Mouse (Mus musculus) lung, embryonic 15.5 days (tissue): Measurements from ENCODE around the gene Cd4. TPM values are rescaled to one million over a fixed set of nuclear protein-coding genes. Genes with fewer than 3 reads are reported as not detected.

Source experiments
- ATAC-seq: fragments of 200-750 bp; cut with Nextera tagmentation; 2 replicates; pipeline ENCODE4 v1.8.0; 2017; ENCODE audit warnings: moderate number of reproducible peaks, borderline replicate concordance; ENCODE audit not compliant: low FRiP score, low TSS enrichment; ENCODE audit errors: extremely low read depth
- H3K27ac ChIP-seq: fragments of 300-500 bp; sonication (generic); 2 replicates; pipeline ENCODE4 v1.5.1; 2015; ENCODE audit warnings: moderate library complexity, mild to moderate bottlenecking, inconsistent platforms
- H3K27me3 ChIP-seq: fragments of 300-500 bp; sonication (generic); 2 replicates; pipeline ENCODE4 v1.6.1; 2015; ENCODE audit warnings: inconsistent platforms
- H3K36me3 ChIP-seq: fragments of 300-500 bp; sonication (generic); 2 replicates; pipeline ENCODE4 v1.6.1; 2015; ENCODE audit warnings: inconsistent platforms
- H3K4me1 ChIP-seq: fragments of 300-500 bp; sonication (generic); 2 replicates; pipeline ENCODE4 v1.6.1; 2015; ENCODE audit warnings: inconsistent platforms
- H3K4me2 ChIP-seq: fragments of 300-500 bp; sonication (generic); 2 replicates; pipeline ENCODE4 v1.6.1; 2015; ENCODE audit warnings: inconsistent platforms, mild to moderate bottlenecking, moderate library complexity
- H3K4me3 ChIP-seq: fragments of 300-500 bp; sonication (generic); 2 replicates; pipeline ENCODE4 v1.5.1; 2015; ENCODE audit warnings: mild to moderate bottlenecking, inconsistent platforms
- H3K9ac ChIP-seq: fragments of 300-500 bp; sonication (generic); 2 replicates; pipeline ENCODE4 v1.6.1; 2015; ENCODE audit warnings: inconsistent platforms
- H3K9me3 ChIP-seq: fragments of 300-500 bp; sonication (generic); 2 replicates; pipeline ENCODE4 v1.6.1; 2016; ENCODE audit warnings: inconsistent platforms
- WGBS: fragments of 180-500 bp; shearing (Covaris S2); methylation state at CpG from one replicate; pipeline ENCODE4 v1.1.7; 2015; 5-methylcytosine and 5-hydroxymethylcytosine counted together
- polyA plus RNA-seq: library from polyadenylated mRNA; unstranded; fragments of >200 nt; fragmentation: Nextera tagmentation; extraction: Ambion mirVana; gene quantifications from 2 replicates; pipeline ENCODE4 v1.2.1, GENCODE M21; 2015

Gene Cd4
- polyA plus RNA-seq, 1 experiment from 2014 or later: 0.26 TPM

DNA sequence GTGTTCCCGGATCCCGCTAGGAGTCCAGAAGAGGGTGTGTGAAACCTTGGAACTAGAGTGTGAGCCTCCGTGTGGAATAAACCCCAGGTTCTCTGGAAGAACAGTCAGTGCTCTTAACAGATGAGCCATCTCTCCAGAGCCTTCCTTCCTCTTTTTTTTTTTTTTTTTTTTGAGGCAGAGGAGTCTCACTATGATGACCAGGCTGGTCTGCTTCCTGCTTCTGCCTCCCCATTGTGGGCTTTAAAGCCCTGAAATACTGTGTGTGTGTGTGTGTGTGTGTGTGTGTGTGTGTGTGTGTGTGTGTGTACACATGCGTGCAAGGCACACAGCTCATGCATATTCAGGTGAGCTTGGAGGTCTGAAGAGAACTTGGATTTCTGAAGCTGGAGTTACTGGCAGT lies 33.5 kb upstream of the Cd4 start:
- ATAC-seq: no peak
- Histone ChIP-seq H3K27ac (peak overlapping the region; percentile 100), H3K4me1 (peaks cover 56% of the 10 kb centered on the region), H3K9ac (no peak overlapping the region), H3K4me2 (no peak overlapping the region), H3K9me3 (no peaks in the 10 kb centered on the region), H3K36me3 (no peaks in the 10 kb centered on the region), H3K4me3 (no peak overlapping the region), H3K27me3 (no peaks in the 10 kb centered on the region)
- 48% methylated on average over 4 of the region's 4 CpGs for WGBS

DNA sequence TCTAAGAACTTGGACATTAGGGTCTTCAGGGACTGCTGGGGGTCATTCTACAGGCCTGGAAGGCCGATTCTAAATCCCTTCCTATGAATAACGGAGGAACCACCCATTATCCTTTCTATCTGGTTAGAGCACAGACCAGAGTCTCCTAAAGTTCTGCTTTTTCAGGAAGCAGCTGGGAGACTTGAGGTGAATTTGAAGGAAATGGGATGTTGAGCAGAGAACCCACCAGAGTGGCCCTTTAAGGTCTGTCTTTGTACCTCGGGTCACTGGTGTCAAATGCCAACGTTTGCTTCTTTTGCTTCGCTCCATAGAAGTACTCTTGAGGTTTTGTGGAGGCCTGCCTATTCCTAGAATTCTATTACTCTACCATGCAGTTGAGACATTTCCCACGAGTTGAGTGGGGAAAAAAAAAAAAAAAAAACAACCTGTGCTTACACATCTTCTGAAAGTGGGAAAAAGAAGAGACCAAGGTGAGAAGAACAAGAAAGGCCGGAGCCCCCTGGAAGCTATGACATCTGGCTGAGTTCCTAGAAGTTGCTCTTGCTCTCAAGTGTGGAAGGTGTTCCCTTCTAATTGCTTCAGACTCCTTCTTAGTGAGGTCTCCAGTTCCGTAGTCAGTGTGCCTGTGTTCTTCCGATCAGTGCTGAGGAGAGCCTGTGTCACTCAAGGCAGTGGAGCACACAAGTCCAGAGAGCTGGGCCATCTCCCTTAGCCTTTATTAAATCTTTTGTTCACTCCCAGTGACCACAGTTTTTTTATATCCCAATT lies 32.5 kb upstream of the Cd4 start:
- Histone ChIP-seq H3K9me3 (no peaks in the 10 kb centered on the region), H3K27me3 (no peaks in the 10 kb centered on the region), H3K36me3 (no peaks in the 10 kb centered on the region), H3K4me1 (peaks cover 55% of the 10 kb centered on the region), H3K27ac (peak overlapping the region; percentile 100), H3K4me3 (peak overlapping the region; percentile 95), H3K9ac (peak overlapping the region; percentile 34), H3K4me2 (peak overlapping the region; percentile 86)
- WGBS: 21% methylated on average over 9 of the region's 9 CpGs
- ATAC-seq: no peak

DNA sequence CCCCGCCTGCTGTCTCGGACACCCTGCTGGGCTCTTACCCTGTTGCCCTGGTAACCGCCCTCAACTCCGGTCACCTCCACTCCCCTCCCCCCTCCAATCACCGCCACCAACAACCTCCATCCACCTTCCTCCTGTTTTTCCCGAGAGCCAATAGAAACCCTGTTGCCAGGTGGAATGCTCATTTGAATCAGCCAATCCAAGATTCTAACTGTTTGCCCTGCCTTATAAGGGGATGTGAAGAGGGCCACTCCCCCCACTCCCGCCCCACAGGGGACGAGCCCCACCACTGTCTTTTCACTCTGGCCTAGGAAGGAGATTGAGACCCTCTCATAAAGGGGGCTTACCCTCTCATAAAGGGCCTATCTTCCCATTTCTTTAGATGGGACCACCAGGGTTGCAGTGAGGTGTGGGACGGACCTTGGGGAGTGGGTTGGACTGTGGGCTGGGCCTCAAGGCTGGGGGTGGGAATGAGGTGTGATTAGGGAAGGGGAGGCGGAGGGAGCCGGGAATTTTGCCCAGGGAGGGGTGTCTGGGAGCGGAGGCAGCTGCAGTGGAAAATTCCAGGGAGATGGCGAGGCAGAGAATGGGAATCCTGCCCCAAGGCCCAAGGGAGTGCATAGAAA lies 31.8 kb upstream of the Cd4 start, which contains the start of gene Ptms:
Ptms (minus strand) TSS at position 409 of the 623 bp plus-strand sequence.
- Histone ChIP-seq H3K4me1 (peaks cover 55% of the 10 kb centered on the region), H3K36me3 (0 out of 2 replicates have a peak, but pooled peaks cover 3% of the 10 kb centered on the region), H3K4me3 (peak within 1 kb of the TSS; percentile 95), H3K9ac (peak within 1 kb of the TSS; percentile 34), H3K27me3 (no peaks in the 10 kb centered on the region), H3K27ac (peak within 1 kb of the TSS; percentile 100), H3K9me3 (no peaks in the 10 kb centered on the region), H3K4me2 (peak within 1 kb of the TSS; percentile 86)
- peak; percentile 85 for ATAC-seq
- under 1% methylated on average over 13 of the region's 13 CpGs for WGBS

DNA sequence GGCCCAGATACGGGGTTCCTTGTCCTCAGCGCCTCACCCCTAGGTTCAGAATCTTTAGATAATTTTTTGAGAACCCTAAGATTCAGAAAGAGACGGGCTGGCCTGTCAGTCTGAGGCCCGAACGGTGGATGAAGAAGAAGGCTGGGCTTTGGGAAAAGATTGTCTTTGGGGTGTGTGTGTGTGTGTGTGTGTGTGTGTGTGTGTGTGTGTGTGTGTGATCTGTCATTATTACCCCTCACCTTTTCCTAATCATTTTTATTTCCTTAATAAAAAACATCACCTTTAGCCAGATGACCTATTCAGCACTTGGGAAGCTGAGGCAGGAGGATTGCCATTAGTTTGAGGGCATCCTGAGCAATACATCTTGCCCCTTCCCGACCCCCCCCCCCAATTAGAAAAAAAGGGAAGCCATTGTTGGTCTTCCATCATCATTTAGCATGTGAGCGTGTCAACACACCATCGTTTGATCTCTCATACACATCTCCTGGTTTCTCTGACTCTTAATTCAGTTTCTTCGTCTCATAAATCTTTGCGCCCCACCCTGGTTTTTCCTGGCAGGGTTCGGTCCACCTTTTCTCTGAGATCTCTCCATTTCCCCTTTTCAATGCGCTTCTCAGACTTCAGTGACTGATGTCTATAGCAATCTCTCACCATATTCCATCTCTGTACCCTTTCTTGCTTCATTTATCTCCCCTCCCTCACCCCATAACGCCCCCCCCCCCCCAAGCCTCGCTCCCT lies 31.0 kb upstream of the Cd4 start:
- WGBS: 19% methylated on average over 13 of the region's 14 CpGs
- H3K9me3 ChIP-seq: no peaks in the 10 kb centered on the region
- peak overlapping the region; percentile 100 for H3K27ac ChIP-seq
- peak overlapping the region; percentile 95 for H3K4me3 ChIP-seq
- H3K27me3 ChIP-seq: no peaks in the 10 kb centered on the region
- peak overlapping the region; percentile 86 for H3K4me2 ChIP-seq
- H3K4me1 ChIP-seq: peaks cover 59% of the 10 kb centered on the region
- H3K9ac ChIP-seq: no peak overlapping the region
- peaks cover 10% of the 10 kb centered on the region for H3K36me3 ChIP-seq
- no peak for ATAC-seq

DNA sequence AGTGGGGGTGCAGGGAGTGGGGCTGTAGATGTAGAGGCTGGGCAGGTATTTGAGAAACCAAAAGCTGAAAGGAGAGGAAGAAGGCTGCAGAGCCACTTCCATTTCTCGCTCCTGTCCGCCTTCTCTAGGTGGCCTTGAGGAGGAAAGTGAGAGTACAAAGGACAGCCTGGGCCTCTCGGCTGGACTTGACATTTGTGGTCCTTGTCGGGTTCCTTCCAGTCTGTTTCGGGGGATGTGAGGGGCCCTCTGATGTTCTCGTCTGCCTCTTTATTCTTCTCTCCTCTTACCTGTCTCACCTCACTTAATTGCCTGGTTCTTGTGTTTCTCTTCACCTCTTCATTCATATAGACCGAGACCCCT lies 30.3 kb upstream of the Cd4 start:
- WGBS: 5% methylated on average over 7 of the region's 7 CpGs
- Histone ChIP-seq H3K4me2 (peak overlapping the region; percentile 86), H3K27me3 (no peaks in the 10 kb centered on the region), H3K4me3 (peak overlapping the region; percentile 95), H3K36me3 (peaks cover 18% of the 10 kb centered on the region), H3K27ac (peak overlapping the region; percentile 100), H3K9me3 (no peaks in the 10 kb centered on the region), H3K4me1 (peaks cover 66% of the 10 kb centered on the region), H3K9ac (peak overlapping the region; percentile 55)
- no peak for ATAC-seq

DNA sequence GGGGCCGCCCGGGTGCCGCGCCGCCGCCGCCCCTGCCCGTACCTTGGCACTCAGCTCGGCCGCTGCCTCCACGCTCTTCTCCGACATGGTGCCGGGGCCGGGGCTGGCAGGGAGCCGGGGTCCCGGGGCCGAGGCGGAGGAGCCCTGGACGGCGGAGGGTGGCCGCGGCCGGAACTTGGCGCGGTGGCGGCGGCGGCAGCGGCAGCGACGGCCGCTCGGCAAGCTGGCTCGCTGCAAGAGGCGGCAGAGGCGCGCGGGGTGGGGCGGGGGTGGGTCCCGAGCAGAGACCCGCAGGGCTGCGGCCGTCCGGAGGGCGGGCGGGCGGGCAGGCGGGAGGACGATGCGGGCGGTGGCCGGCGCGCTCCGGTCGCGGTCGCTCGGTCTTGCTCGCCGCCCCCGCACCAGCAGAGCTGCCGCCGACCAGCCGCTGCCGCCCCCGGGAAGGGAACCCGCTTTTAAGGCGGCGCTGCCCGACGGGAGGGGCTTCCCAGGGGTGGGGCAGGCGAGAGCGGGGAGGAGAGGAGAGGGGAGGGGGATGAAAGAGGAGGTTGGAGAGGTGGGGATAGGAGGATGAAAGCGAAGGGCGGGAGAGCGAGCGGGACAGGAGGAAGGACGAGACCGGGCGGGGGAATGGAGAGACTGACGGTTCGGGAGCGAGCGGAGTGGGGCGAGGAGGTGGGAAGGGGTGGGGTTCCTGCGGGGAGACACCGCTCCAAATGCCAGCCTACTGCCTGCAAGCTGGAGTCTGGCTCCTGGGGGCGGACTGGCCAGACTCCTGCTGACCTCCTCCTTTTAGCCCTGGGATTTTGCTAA lies 29.7 kb upstream of the Cd4 start:
- H3K9ac ChIP-seq: peak overlapping the region; percentile 100
- H3K4me1 ChIP-seq: peaks cover 66% of the 10 kb centered on the region
- peaks cover 23% of the 10 kb centered on the region for H3K36me3 ChIP-seq
- no peaks in the 10 kb centered on the region for H3K9me3 ChIP-seq
- peak; percentile 73 for ATAC-seq
- H3K4me2 ChIP-seq: peak overlapping the region; percentile 86
- H3K27me3 ChIP-seq: no peaks in the 10 kb centered on the region
- peak overlapping the region; percentile 95 for H3K4me3 ChIP-seq
- WGBS: under 1% methylated on average over 74 of the region's 89 CpGs
- H3K27ac ChIP-seq: peak overlapping the region; percentile 100

DNA sequence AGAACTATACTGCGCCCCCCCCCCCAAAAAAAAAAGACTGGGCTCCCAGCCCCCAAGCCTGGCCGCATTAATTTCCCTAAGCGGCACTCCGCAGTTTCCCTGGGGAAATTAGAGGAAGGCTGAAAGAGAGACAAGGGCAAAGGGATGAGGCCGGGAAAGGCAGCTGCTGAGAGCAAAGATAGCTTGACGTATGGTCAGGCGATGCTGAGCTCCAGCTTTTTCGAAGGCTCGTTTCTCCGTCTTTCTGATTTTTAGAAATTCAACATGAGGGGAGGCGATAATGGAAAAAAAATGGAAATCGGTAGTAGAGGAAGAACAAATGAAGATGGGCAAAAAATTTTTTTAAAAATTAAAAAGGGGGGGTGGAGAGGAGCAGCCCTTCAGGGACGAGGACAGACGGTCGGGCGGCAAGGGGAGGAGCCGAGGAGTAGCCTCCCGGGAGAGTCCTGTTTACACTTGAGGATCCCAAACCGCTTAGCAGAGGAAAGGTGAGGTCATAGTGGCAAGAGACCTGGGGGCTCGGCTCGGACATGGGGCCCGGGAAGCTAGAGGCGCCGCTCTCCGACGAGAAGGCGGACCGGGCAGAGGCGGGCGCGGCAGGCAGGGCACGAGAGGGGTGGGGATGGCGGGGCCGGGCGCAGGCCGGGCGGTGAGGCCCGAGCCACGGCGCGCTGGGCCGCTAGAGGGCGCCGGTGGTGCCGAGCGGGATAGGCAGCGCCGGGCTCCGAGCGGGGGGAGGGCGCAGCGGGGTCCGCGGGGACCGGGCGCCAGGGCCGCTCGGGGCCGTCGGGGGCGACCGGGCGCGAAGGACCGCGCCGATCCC lies 28.9 kb upstream of the Cd4 start:
- ATAC-seq: peak; percentile 67
- Histone ChIP-seq H3K9me3 (no peaks in the 10 kb centered on the region), H3K27ac (peak overlapping the region; percentile 100), H3K4me3 (peak overlapping the region; percentile 95), H3K27me3 (no peaks in the 10 kb centered on the region), H3K4me2 (peak overlapping the region; percentile 86), H3K9ac (peak overlapping the region; percentile 100), H3K4me1 (peaks cover 66% of the 10 kb centered on the region), H3K36me3 (peaks cover 24% of the 10 kb centered on the region)
- under 1% methylated on average over 50 of the region's 67 CpGs for WGBS

DNA sequence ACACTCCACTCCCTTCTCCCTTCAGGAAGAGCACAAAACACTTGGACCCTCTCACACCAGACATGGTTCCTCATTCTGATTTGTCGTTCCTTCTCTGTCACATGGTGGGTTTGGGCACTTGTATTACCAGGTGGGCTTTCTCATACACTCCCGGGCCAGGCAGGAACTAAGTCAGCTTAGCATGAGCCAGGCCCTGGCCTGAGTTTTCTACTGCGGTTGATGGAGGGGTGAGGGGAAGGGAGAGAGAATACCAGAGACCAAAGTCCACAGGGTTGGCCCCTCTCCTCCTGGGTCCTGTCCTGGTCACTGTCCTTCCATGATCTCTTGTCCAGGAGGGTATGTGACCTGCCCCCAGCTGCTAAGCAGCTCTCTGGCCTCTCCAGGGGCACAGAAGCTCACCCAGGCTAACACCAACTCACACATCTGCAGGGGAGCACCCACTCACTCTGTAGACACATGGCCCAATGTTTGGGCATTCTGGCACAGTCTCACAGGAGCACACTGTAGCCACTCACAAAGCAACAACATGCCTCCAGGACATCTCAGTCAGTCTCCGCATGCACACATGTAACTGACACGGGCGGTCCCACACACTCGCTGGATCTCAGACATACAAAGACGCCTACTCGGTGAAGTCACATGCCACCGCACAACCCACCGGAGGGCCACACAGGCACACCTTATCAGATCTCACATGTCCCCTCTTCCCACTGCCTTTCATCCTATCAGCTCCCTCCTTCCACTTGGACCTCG lies 28.1 kb upstream of the Cd4 start:
- Histone ChIP-seq H3K4me3 (peak overlapping the region; percentile 95), H3K27ac (peak overlapping the region; percentile 100), H3K36me3 (peaks cover 24% of the 10 kb centered on the region), H3K4me1 (peaks cover 64% of the 10 kb centered on the region), H3K27me3 (no peaks in the 10 kb centered on the region), H3K9me3 (no peaks in the 10 kb centered on the region), H3K9ac (peak overlapping the region; percentile 100), H3K4me2 (peak overlapping the region; percentile 86)
- no peak for ATAC-seq
- WGBS: 4% methylated on average over 12 of the region's 12 CpGs

DNA sequence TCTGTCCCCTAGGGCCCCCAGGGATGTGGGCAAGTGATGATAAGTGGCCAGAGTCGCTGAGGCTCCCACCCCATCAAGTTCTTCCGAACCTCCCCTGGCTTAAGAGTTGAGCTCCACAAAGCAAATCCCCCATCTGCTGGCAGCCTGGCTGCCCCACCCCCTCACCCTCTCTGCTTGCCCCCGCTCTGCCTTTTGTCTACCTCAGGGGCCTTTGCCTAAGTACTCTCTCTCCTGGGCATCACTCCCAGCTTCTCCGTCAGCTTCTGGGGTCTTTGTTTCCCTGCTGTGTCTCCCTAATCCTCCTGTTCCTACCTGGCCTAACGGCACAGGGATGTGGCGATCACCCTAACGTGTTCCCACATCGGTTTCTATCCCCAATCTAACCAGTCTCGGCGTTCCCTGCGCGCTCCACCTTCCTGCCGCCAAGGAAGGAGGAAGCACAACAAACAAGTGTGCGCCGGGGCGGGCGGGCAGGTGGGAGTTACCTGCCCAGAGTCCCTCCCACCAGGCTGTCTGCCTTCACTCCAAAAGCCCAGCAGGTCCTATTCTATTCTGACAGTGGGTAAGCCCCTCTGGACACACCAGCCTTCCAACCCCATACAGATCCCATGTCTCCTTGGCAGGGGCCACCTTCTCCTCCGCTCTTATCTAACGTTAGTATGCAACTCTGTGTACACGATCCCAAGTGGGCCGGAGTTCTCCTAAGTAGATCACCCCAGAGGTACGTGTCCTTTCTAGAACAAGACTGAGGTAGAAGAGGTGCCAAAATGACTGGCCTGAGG lies 27.3 kb upstream of the Cd4 start:
- ATAC-seq: no peak
- Histone ChIP-seq H3K27me3 (peaks cover 5% of the 10 kb centered on the region; the same call in 1 of the 2 replicates), H3K4me3 (peak overlapping the region; percentile 95), H3K4me1 (peaks cover 63% of the 10 kb centered on the region), H3K4me2 (peak overlapping the region; percentile 86), H3K27ac (peak overlapping the region; percentile 100; the same call in 1 of the 2 replicates), H3K36me3 (peaks cover 24% of the 10 kb centered on the region), H3K9ac (peak overlapping the region; percentile 100), H3K9me3 (no peaks in the 10 kb centered on the region)
- 21% methylated on average over 22 of the region's 22 CpGs for WGBS
